Mouse (Mus musculus) kidney, adult 18-20 months (tissue): ENCODE measurements around the gene Lrrc10b.

Experiments used
- DNase-seq: peaks from one replicate; pipeline ENCODE4 v3.0.0; 2021

The Lrrc10b gene

DNA sequence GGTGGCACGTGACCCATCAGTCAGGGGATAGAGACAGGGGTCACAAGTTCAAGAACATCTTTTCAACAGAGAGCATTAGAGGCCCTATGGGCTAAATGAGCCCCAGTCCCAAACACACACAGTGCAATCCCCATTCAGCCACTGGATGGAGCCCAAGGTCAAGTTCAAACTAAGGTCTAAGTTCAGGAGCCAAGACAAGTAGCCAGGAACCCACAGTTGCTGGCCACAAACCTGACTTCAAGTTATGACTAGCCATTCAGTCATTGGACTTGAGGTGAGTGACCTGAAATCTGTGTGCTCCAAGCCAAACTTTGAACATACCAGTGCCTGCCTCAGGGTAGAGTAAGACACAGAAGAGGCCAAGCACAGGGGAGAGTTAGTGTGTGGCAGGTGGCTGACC, 19.8 kb downstream of the Lrrc10b start:
- DNase-seq: peak; percentile 20

DNA sequence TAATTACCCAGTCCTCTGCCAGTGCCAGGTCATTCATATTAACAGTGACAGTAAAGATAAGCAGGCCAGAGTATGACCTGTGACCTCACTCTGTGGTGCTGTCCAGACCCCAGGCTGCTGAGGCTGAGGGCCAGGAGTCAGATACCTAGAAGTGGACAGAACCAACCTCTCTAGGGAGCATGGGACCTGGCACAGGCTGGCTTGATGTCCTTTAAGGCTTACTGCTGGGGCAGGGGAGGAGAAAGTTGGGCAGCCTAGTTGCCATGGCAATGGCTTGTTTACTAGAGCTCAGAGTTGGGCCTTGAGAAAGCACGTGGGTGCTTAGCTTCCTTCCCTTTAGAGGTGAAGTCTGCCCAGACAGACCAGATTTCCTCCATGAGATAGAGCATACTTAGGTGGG, 20.5 kb downstream of the Lrrc10b start:
- DNase-seq: no peak

DNA sequence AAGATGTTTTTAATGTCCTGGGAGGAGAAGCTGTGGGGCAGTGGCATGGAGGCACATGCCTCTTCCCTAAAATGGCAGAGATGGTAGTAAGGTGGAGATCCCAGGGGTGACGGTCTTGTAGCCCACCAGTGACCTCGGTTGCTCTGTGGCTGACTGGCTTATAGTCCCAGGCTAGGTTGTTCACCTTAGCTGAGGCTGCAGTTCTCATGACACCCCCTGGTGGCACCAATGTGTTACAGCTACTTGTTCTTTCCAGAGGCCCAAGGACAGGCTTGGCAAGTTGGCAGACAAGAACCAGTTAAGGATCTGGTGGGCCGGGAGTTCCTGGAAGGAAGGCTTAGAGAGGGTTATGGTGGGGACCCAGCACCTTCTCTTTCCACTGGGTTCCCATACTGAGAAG, 21.4 kb downstream of the Lrrc10b start:
- DNase-seq: peak; percentile 79

DNA sequence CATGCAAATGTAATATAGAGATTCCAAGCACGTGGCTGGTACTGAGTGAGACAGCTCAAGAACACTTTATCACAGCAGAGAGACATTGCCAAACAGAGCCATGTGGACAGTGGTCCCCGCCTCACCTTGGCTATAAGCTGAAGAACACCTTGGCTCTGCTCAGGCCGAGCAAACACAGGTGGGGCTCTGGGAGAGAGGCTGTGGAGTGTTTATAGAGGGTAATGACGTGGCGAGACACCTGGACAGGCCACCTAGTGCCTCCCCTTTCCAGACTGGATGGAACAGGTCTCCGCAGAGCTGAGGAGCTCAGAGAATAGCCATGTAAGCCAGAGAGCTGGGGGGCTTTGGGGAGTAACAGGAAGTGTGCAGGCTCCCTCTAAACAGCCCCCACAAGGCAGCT, 22.3 kb downstream of the Lrrc10b start:
- DNase-seq: no peak

DNA sequence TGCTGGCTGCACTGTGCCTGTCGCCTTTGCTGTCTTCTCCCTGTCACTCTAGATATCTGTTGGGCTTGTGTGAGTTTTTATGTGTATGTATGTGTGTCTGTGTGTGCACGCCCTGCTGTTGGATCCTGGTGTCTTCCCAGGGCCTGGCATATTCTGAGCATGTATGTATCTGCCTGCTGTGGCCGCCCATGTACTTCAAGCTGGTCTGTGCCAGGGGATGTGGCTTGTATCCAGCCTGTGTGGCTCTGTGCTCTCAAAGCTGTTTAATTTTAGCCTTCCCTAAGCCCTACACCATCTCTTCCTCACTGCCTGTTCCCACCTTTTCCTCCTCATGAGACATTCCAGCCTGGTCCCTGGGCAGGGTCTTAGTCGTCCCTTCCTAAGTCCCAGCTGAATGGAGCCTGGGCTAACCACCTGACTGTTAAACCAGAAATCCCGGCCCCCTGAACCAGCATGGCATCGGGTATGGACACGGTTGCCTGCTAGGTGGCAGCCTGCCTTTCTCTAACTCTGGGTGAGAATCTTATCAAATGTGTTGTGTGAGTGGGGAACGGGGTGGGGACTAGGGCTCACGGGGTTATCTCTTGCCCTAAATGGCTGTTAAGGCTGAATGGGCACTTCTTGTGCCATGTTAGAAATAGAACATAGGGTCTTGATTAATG, 23.3 kb downstream of the Lrrc10b start:
- DNase-seq: no peak

DNA sequence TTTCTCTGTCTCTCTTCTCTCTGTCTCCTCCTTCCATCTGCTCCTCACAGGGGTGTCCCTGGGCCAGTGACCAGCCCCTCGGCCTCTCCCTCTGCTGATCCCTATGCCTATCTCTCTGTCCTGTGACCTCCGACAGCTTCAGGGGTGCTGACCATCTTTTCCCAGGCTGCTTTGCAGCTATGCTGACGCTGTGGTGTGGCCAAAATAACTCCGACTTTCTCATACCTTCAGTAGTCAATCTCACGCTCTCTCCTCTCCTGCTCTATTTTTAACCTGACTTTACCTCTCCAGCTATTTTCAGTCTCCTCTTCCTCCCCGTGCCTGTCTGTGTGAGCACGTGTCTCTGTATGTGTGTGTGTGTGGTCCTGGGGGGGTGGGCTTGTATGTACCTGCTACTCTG, 24.0 kb downstream of the Lrrc10b start:
- DNase-seq: no peak

DNA sequence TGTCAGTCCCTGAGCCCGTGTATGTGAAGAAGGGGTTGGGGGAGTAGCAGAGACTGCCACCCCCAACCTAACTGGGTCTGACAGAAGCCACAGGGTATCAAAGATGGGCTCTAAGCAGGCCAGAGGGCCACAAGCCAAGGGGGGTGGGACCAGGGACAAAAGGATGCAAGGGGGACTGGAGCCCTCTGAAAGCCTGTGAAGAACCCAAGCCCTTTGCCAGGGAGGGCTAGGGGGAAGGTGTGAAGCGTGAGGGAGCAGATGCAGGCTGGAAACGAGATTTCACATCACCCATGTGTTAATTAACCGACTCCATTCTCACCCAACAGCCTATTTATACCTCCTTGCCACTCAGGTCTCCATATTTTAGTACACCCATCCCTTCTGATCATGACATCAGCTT, 25.4 kb downstream of the Lrrc10b start:
- DNase-seq: no peak

DNA sequence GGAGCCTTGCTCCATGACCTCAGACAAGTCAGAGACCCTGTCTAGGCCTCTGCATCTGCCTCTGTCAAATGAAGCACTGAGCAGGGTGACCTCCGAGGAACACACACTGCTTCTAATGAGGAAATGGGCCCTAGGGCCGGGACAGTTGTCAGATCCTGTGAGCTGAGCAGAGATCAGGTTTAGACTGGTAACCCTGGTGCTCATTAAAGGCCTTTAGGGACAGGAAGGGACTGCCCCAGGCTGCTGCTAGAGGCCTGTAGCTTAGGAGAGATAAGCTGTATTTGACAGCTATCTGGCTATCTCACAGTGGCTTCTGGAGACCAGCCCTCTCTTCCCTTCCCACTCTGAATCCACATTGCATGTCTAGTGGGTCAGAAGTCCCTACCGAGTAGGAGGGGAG, 25.9 kb downstream of the Lrrc10b start:
- no peak for DNase-seq

DNA sequence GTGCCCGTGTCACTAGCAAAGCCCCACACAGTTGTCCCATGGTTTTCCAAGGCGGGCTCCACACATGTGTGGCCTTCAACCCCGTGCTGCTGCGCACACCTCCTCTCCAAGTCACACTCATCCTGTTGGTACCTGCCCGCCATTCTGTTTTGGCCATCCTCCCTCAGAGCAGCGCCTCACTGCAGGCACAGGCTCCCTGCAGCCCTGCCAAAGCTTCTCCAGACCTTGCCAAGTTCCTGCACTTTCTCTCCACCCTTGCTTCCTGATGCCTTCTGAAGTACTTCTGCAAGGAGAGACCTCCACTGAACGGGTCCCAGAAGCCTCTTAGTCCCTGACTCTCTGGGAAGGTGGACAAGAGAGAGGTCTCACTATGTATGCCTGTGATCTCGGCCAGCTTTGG, 27.9 kb downstream of the Lrrc10b start:
- DNase-seq: no peak

DNA sequence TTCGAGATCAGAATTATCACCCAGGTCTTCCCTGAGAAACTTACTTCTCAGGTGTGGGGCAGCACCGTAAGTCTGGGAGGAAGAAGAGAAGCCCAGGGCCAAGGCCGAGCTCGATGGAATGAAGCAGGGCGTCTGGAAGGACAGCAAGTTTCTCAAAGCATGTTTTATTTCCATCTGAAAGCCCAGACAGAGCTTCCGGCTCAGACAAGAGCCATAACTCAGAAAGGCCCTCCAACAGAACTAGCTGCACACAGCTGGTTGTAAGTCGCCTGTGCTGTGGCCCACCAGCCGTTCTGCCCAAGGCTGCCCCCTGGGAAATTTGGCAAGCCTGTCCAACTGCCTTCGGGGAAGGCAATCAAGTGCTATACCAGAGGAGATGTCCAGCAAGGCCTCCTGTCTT, 29.8 kb downstream of the Lrrc10b start:
- DNase-seq: no peak

DNA sequence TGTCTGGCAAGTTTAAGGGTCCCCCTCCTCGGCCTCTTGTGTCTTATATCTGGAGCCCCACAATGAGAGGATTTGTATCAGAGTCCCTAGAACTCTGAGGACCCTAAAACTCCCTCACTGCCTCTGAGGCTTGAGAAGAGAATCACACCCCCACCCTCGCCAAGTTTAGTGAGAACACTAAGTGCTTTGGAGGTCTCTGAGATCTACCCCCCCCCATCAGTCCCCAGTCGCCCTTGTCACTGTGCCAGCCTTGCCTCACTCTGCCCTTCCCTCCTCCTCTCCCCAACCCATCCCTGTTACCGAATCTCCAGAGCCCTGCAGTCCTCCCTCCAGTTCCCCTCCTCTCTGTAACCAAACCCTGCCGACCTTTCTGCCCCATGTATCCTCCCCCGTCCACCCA, 30.5 kb downstream of the Lrrc10b start:
- no peak for DNase-seq

DNA sequence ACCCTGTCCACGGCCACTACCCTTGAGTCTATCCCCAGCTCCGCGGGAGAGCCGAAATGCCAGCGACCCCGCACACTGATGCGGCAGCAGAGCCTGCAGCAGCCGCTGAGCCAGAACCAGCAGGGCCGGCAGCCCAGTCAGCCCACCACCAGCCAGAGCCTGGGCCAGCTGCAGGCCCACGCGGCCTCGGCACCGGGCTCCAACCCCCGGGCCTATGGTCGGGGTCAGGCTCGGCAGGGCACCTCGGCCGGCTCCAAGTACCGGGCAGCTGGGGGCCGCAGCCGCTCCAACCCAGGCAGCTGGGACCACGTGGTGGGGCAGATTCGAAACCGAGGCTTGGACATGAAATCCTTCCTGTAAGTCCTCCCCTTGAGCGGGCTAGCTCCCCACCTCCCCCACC, 31.0 kb downstream of the Lrrc10b start:
- DNase-seq: no peak

DNA sequence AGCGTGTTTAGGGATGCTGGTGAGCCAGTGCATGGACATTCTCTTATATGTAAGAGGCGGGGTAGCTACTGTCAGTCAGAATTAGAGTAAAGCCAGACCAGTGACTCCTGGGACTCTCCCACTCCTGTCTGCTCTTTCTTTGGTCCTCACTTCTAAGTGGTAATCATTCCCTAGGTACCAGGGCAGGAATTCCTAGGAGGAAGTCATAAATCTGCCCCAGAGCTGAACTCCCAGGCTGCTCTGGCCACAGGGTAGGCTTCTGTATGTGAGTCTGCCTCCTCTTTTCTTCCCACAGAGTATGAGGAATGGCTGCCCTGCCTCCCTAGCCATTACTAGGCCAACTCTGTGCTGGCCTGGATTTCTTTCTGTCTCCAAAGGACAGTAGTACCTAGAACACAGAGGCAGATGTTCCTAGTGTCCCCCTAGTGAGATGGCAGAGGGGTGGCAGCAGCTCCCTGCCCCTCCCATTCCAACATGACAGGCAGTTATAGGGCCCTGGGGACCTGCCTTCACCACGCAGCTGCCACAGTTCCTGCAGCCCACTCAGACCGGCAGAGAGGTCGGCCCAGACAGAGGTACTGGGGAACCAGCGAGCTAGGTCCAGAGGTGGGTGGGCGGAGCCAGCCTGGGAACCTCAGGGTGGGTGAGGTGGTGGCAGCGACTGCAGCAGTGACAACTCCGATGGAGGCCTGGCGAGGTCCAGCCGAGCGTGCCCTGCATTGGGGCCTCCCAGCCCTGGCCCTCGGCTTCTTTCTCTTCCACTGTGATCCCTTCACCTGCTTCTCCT, 31.6 kb downstream of the Lrrc10b start:
- no peak for DNase-seq

DNA sequence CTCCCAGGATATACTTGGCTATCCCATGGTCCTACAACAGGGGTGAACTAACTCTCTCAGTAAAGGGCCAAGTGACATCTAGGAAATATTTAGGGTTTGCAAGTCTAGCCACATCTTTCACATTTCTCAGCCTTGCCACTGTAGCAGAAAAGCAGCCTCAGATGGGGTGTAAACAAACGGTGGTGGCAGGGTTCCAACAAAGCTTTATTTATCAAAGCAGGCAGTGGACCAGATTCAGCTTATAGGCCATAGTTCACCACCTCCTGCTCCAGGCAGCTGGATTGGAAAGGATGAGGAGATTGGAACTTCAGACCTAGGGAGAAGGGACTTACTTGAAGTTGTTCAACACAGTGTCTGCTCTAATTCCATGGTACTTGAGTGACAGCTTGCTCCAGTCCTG, 32.5 kb downstream of the Lrrc10b start:
- no peak for DNase-seq

DNA sequence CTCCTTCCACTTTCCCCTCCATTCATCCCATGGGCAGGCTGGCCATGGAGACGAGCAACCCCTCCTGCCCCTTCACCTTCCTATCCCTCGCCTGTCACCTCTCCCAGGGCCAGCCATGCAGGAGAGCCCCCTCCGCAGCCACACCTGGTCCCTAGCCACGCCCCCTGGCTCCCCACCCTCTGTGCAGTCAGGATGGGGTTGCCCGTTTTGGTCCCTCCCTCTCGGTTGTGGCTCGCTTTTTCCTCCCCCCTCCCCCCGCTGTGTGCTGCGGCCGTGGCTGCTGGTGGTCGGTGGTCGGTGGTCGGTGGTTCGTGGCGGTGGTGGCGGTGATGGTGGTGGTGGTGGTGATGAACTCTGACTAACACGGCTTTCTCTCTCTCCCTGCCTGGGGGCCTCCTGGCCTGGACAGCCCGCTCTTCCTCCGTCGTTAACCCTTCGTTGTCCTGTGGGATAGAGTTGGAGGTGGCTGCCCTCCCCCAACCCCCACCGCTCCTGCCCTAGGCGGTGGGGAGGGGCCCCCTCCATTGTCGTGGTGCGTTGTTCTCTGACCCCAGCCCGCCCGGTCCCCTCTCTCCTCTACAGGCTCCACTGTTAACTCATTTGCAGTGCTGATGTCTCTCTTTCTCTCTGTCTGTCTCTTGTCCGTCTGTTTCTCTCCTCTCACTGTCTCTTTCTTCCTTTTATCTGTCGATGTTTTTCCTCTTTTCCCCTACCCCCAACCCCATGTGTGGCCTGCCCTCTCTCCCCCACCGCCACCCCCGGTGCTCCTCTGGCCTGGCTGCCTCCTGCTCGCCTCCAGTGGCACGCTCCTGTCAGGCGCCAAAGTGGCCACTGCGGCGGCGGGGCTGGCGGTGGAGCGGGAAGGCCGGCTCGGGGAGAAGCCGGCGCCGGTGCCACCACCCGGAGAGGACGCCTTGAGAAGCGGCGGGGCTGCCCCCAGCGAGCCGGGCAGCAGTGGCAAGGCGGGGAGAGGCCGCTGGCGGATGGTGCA, 35.0 kb downstream of the Lrrc10b start:
- DNase-seq: no peak

DNA sequence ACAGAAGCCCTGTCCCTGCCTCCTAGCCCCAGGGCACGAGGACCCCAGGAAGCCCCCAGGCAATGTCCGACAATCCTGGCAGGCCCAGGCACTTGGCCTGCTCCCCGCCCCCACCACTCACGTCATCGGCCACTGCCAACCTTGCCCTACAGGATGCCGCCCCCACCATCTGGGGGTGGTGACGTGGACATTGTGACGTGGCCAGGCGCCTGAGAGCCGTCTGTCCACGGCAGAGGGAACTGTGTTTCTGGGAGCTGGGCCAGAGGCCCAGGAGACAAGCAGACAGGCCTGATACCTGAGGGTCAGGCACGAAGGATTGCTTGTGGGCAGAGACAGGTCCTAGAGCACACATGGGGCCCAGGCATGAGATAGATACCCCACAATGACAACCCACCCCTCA, 39.8 kb downstream of the Lrrc10b start:
- peak; percentile 49 for DNase-seq

DNA sequence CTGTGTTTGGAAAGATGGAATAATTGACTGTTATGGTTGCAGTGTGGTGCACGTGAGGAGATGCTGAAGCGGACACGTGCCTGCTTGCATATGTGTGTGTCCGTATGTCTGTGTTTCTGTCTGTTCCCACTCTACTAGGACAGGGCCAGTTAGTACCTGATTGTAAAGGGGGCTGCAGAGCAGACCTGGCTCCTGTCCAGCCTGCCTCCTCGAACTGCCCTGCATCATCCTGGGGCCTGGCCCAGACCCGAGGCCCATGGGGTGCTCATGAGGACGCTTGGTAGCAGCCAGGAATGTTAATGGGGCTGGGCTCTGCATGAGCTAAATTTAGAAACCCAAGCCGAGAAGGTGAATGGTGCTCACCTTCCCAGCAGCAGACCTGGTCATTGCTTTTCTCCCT, 40.4 kb downstream of the Lrrc10b start:
- DNase-seq: peak; percentile 46

DNA sequence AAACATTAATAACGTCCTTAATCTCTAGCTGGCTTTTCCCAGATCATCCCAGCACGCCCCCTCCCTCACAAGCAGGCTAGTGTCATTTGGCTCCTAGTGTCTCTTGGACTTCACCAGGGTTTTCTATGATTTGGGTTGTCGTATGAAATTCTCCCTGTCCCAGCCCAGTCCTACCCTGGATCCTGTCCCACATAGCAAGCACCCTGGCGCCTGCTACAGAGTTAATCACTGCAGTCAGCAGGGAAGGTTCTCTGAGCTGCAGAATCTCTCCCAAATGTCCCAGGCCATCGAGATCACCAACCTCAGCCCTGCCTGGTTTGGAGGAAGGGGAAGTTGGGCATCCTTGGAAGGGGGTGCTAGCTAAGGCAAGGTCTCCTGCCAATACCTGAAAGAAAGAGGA, 41.8 kb downstream of the Lrrc10b start:
- DNase-seq: no peak

DNA sequence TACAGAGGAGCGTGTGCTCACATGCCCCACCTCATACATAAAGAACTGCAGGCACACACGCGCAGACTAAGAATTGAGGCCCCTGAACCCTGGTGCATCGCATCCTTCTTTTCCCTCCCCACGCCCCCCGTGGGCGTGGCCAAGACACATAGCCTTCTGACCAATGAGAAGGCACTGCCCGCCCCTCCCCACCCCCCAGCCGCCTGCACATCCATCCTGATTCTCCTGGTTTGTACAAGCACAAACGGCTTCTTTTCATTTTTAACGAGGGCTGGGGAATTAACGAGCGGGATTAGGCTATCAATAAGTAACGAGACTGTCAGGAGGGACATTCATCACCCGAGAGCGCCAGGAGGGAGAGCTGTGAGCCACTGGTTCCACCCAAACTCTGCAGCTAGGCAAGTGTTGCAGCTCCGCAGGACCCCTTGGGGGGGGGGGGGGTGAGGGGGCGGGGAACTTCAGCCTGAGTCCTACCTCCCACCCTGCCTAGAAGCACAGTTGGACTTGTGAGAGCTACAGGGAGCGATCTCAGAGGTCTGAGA, 43.5 kb downstream of the Lrrc10b start:
- DNase-seq: no peak
